Mouse (Mus musculus): ENCODE results near the gene Rictor. TPM values are rescaled to one million over a fixed set of nuclear protein-coding genes. Genes with fewer than 3 reads are reported as not detected.

The Rictor gene
- polyA plus RNA-seq, 1 experiment from 2014 or later, result 47.4 TPM

DNA sequence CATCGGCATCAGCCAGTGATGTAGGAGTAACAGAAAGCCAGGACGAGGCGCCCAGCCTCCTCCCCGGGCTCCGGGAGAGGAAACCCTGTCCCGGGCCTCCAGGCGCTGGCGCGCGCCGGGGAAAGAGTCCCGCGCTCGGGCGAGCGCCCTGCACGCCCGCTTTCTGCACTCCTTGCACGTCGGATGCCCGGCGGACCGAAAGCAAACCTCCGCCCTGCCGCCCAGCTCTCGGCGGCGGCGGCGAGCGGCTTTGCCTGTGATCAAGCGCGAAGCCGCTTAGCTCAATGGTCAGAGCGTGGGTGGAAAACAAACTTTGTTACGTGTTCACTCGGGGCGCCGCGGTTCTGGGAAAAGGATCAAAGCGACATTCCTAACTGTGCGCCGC, 636 bp upstream of the Rictor start:
- DNase-seq (ENCODE audit: low spot score) (peak; percentile 83), ATAC-seq (ENCODE audit: insufficient number of reproducible peaks, low FRiP score, low TSS enrichment, low read depth) (peak; percentile 67)
- peak overlapping the region; percentile 91 for H3K4me3 ChIP-seq (ENCODE audit: low read depth, low read length)
- no peaks in the 10 kb centered on the region for H3K9me3 ChIP-seq (ENCODE audit: control insufficient read depth, low read length)
- peaks cover 5% of the 10 kb centered on the region; the same call in 1 of the 2 replicates for H3K4me1 ChIP-seq (ENCODE audit: control insufficient read depth, insufficient read depth, low read length)
- H3K9ac ChIP-seq (ENCODE audit: low read length), result peak overlapping the region; percentile 91
- H3K27me3 ChIP-seq (ENCODE audit: control insufficient read depth, insufficient read depth, low read length), result no peaks in the 10 kb centered on the region
- 0% methylated on average over 41 of the region's 43 CpGs for WGBS
- H3K27ac ChIP-seq (replicated peaks; ENCODE audit: low read depth, low read length), result peak overlapping the region; percentile 84
- H3K4me2 ChIP-seq (ENCODE audit: low read depth, severe bottlenecking), result peak overlapping the region; percentile 75
- H3K36me3 ChIP-seq (ENCODE audit: control insufficient read depth, insufficient read depth, low read length), result no peaks in the 10 kb centered on the region

DNA sequence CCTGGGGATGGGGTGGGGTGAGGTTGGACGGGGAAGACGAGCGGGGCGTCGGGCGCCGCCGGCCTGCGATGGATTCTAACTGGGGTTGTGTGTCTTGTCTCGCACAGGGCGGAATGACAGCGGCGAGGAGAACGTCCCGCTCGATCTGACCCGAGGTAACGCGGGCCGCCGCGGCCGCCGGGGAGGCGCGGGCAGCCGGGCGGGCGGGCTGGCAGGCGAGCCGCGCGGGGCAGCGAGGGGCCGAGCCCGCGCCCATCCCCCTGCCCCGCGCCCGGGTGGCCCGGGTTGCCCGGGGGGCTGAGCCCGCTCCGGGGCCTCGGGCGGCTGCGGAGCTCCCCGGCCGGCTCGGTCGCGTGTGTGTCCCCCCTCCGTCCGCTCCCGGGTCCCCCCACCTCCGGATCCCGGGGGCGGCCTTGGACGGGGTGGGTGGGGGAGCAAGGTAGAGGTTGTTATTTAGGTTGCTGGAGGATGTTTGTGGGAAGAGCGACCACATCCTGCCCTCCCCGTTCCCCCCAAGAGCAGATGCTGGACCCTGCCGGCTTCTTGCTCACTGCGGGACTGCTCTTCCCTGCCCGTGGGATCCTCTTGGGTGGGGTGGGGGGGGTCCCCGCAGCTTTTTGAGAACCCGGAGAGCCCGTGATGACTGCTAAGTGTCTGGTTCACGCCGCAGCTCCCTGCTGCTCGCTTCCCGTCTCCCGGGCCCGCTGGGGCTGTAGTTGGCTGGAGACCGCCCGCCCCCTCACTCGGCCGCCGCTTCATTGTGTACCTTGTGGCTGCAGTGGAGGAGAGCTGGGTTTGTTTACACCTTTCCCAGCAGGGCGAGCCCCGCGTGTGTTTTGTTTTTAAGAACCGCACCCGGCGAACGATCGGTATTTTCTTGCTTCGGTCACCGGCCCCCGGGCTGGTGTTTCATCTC, 605 bp downstream of the Rictor start:
- WGBS, result under 1% methylated on average over 66 of the region's 89 CpGs
- no peaks in the 10 kb centered on the region for H3K36me3 ChIP-seq (ENCODE audit: control insufficient read depth, insufficient read depth, low read length)
- peak overlapping the region; percentile 91 for H3K4me3 ChIP-seq (ENCODE audit: low read depth, low read length)
- ATAC-seq (ENCODE audit: insufficient number of reproducible peaks, low FRiP score, low TSS enrichment, low read depth) (peak; percentile 58; the same call in 1 of the 2 replicates), DNase-seq (ENCODE audit: low spot score) (peak; percentile 71)
- no peaks in the 10 kb centered on the region for H3K9me3 ChIP-seq (ENCODE audit: control insufficient read depth, low read length)
- H3K27ac ChIP-seq (replicated peaks; ENCODE audit: low read depth, low read length), result peak overlapping the region; percentile 84
- peak overlapping the region; percentile 91 for H3K9ac ChIP-seq (ENCODE audit: low read length)
- H3K27me3 ChIP-seq (ENCODE audit: control insufficient read depth, insufficient read depth, low read length), result no peaks in the 10 kb centered on the region
- H3K4me1 ChIP-seq (ENCODE audit: control insufficient read depth, insufficient read depth, low read length), result peaks cover 10% of the 10 kb centered on the region; the same call in 1 of the 2 replicates
- peak overlapping the region; percentile 69 for H3K4me2 ChIP-seq (ENCODE audit: low read depth, severe bottlenecking)

DNA sequence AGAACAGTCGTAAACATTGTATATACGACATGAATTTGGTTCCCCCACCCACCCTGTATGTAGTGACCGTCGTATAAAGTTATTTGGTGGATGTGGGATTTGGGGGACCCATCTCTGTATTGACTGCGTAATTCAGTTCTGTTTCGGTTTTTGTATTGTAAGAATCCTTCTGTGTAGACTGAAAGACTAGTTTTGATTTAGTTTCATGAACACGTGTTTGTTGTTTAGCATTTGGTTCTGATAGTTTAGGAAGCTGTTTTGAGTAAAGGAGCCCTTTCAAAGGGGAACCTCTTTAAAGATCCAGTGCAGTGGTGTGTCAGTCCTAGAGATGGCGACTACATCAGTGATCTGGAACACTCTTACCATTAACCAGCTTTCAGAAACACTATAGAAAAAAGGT, 1.4 kb downstream of the Rictor start:
- no peaks in the 10 kb centered on the region for H3K36me3 ChIP-seq (ENCODE audit: control insufficient read depth, insufficient read depth, low read length)
- ATAC-seq (ENCODE audit: insufficient number of reproducible peaks, low FRiP score, low TSS enrichment, low read depth), result no peak
- H3K9me3 ChIP-seq (ENCODE audit: control insufficient read depth, low read length), result no peaks in the 10 kb centered on the region
- no peak for DNase-seq (ENCODE audit: low spot score)
- H3K9ac ChIP-seq (ENCODE audit: low read length), result peak overlapping the region; percentile 91
- no peaks in the 10 kb centered on the region for H3K27me3 ChIP-seq (ENCODE audit: control insufficient read depth, insufficient read depth, low read length)
- peak overlapping the region; percentile 91 for H3K4me3 ChIP-seq (ENCODE audit: low read depth, low read length)
- H3K27ac ChIP-seq (replicated peaks; ENCODE audit: low read depth, low read length), result no peak overlapping the region
- H3K4me1 ChIP-seq (ENCODE audit: control insufficient read depth, insufficient read depth, low read length), result peaks cover 10% of the 10 kb centered on the region; the same call in 1 of the 2 replicates
- H3K4me2 ChIP-seq (ENCODE audit: low read depth, severe bottlenecking), result peak overlapping the region; percentile 69
- WGBS, result 17% methylated on average over 8 of the region's 8 CpGs

DNA sequence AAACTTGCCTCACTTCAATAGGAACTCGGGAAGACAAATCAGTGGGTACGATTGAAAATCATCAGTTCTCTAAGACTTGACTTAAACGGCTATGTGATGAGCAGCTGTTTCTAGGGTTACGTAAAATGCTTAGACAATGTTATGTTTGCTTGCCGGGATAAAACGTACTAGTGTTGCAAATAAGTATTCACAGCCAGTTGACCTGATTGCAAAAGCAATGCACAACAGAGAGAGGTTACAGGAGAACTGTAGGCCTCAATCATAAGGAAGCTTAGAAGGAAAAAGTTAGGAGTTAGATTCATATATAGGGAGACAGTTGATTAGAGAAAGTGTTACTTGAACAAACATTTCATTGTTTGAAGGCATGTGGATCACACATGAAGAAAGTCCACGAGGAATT, 2.2 kb downstream of the Rictor start:
- H3K4me1 ChIP-seq (ENCODE audit: control insufficient read depth, insufficient read depth, low read length), result peaks cover 10% of the 10 kb centered on the region; the same call in 1 of the 2 replicates
- 85% methylated on average over 7 of the region's 7 CpGs for WGBS
- no peaks in the 10 kb centered on the region for H3K27me3 ChIP-seq (ENCODE audit: control insufficient read depth, insufficient read depth, low read length)
- no peak overlapping the region for H3K4me3 ChIP-seq (ENCODE audit: low read depth, low read length)
- ATAC-seq (ENCODE audit: insufficient number of reproducible peaks, low FRiP score, low TSS enrichment, low read depth) (no peak), DNase-seq (ENCODE audit: low spot score) (no peak)
- no peak overlapping the region for H3K9ac ChIP-seq (ENCODE audit: low read length)
- no peak overlapping the region for H3K4me2 ChIP-seq (ENCODE audit: low read depth, severe bottlenecking)
- H3K36me3 ChIP-seq (ENCODE audit: control insufficient read depth, insufficient read depth, low read length), result no peaks in the 10 kb centered on the region
- no peak overlapping the region for H3K27ac ChIP-seq (replicated peaks; ENCODE audit: low read depth, low read length)
- no peaks in the 10 kb centered on the region for H3K9me3 ChIP-seq (ENCODE audit: control insufficient read depth, low read length)

DNA sequence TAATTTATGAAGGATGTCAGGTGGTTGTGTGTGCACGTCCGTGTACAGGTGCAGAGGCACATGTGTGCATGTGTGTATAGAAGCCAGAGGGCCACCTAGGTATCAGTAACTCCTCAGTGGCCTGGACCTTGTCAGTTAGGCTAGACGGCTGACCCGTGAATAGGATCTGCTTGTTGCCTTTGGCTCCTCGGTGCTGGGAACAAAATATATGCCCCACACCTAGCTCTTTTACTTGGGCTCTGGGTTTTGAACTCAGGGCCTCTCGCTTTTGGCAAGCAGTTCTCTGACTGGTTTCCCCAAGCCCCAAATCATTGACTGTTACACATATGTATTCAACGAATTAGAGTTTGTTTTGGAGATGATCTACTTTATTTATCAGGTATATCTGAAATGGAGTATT, 3.0 kb downstream of the Rictor start:
- H3K4me1 ChIP-seq (ENCODE audit: control insufficient read depth, insufficient read depth, low read length), result peaks cover 10% of the 10 kb centered on the region; the same call in 1 of the 2 replicates
- H3K4me2 ChIP-seq (ENCODE audit: low read depth, severe bottlenecking), result no peak overlapping the region
- DNase-seq (ENCODE audit: low spot score) (no peak), ATAC-seq (ENCODE audit: insufficient number of reproducible peaks, low FRiP score, low TSS enrichment, low read depth) (no peak)
- no peak overlapping the region for H3K27ac ChIP-seq (replicated peaks; ENCODE audit: low read depth, low read length)
- no peaks in the 10 kb centered on the region for H3K36me3 ChIP-seq (ENCODE audit: control insufficient read depth, insufficient read depth, low read length)
- 74% methylated on average over 7 of the region's 7 CpGs for WGBS
- H3K27me3 ChIP-seq (ENCODE audit: control insufficient read depth, insufficient read depth, low read length), result no peaks in the 10 kb centered on the region
- no peak overlapping the region for H3K9ac ChIP-seq (ENCODE audit: low read length)
- no peaks in the 10 kb centered on the region for H3K9me3 ChIP-seq (ENCODE audit: control insufficient read depth, low read length)
- H3K4me3 ChIP-seq (ENCODE audit: low read depth, low read length), result no peak overlapping the region

DNA sequence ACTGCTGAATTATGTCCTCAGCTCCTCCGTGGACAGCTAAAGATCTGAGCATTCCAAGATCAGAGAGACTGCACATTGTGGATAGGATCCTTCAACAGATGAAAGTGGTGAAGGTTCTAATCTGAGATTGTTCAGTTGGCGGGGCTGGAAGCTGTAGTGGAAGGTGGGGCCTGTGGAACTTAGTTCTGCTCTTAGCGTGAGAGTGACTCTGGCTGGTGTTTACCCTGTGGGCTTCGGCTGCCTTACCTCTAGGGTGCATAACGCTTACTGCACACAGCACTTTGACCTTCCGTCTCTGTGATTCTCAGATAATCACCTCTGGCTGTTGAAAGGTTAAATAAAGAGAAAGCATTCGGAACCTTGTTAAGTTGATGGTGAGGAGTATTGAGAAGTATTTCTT, 6.6 kb downstream of the Rictor start:
- Histone ChIP-seq H3K36me3 (ENCODE audit: control insufficient read depth, insufficient read depth, low read length) (peaks cover 2% of the 10 kb centered on the region; the same call in 1 of the 2 replicates), H3K27me3 (ENCODE audit: control insufficient read depth, insufficient read depth, low read length) (no peaks in the 10 kb centered on the region), H3K4me1 (ENCODE audit: control insufficient read depth, insufficient read depth, low read length) (peaks cover 10% of the 10 kb centered on the region; the same call in 1 of the 2 replicates), H3K4me2 (ENCODE audit: low read depth, severe bottlenecking) (no peak overlapping the region), H3K4me3 (ENCODE audit: low read depth, low read length) (no peak overlapping the region), H3K9me3 (ENCODE audit: control insufficient read depth, low read length) (no peaks in the 10 kb centered on the region), H3K9ac (ENCODE audit: low read length) (no peak overlapping the region), H3K27ac (replicated peaks; ENCODE audit: low read depth, low read length) (no peak overlapping the region)
- 50% methylated on average over 7 of the region's 7 CpGs for WGBS
- DNase-seq (ENCODE audit: low spot score) (no peak), ATAC-seq (ENCODE audit: insufficient number of reproducible peaks, low FRiP score, low TSS enrichment, low read depth) (no peak)

DNA sequence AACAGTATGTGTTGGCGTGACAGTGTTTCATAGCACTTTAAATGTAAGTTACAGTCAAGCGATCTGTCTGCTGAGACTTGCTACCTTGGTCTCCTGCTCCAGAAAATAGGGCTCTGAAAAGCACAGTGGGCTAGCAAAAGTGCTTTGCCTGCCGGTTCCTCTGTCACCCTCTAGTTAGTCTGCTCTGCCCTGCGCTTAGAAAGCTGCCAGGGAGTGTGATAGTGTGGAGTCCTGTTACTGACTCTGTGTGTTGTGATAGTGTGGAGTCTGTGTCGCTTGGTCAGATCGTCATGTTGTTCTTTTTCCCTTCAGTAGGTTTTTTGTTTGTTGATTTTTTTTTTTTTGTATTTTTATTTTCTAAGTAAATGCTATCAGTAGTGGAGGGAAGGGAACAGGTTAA, 7.1 kb downstream of the Rictor start:
- ATAC-seq (ENCODE audit: insufficient number of reproducible peaks, low FRiP score, low TSS enrichment, low read depth) (no peak), DNase-seq (ENCODE audit: low spot score) (no peak)
- peaks cover 7% of the 10 kb centered on the region; the same call in 1 of the 2 replicates for H3K4me1 ChIP-seq (ENCODE audit: control insufficient read depth, insufficient read depth, low read length)
- no peak overlapping the region for H3K27ac ChIP-seq (replicated peaks; ENCODE audit: low read depth, low read length)
- H3K9ac ChIP-seq (ENCODE audit: low read length), result no peak overlapping the region
- H3K27me3 ChIP-seq (ENCODE audit: control insufficient read depth, insufficient read depth, low read length), result no peaks in the 10 kb centered on the region
- H3K4me2 ChIP-seq (ENCODE audit: low read depth, severe bottlenecking), result no peak overlapping the region
- 79% methylated on average over 6 of the region's 6 CpGs for WGBS
- peaks cover 2% of the 10 kb centered on the region; the same call in 1 of the 2 replicates for H3K36me3 ChIP-seq (ENCODE audit: control insufficient read depth, insufficient read depth, low read length)
- no peak overlapping the region for H3K4me3 ChIP-seq (ENCODE audit: low read depth, low read length)
- H3K9me3 ChIP-seq (ENCODE audit: control insufficient read depth, low read length), result no peaks in the 10 kb centered on the region

DNA sequence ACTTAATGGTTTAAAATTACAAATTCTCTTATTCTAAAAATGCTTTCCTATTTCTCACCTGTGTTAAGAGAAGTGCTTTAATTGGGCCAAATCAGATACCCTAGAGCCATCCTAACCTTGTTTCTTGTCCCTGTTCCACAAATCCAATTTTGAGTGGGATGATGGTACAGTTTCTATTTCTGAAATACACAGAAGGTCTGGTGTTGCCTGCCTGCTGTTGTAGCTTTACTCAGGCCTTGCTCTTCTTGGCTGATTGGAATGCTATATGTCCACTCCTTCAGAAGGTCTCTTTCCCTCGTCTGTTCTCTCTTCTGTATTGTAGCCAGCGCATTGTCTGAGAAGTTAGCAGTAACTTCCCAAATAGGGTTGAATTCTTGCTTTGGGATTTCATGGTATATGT, 13.2 kb downstream of the Rictor start:
- 88% methylated on average over 2 of the region's 2 CpGs for WGBS
- no peak for ATAC-seq (ENCODE audit: insufficient number of reproducible peaks, low FRiP score, low TSS enrichment, low read depth)

More for the DNA sequence above, 13.2 kb downstream of the Rictor start:
- Histone ChIP-seq H3K4me2 (ENCODE audit: low read depth, severe bottlenecking) (no peak overlapping the region), H3K9ac (ENCODE audit: low read length) (no peak overlapping the region), H3K27me3 (ENCODE audit: control insufficient read depth, insufficient read depth, low read length) (no peaks in the 10 kb centered on the region), H3K4me3 (ENCODE audit: low read depth, low read length) (no peak overlapping the region), H3K4me1 (ENCODE audit: control insufficient read depth, insufficient read depth, low read length) (no peaks in the 10 kb centered on the region), H3K9me3 (ENCODE audit: control insufficient read depth, low read length) (no peaks in the 10 kb centered on the region), H3K36me3 (ENCODE audit: control insufficient read depth, insufficient read depth, low read length) (peaks cover 2% of the 10 kb centered on the region; the same call in 1 of the 2 replicates), H3K27ac (replicated peaks; ENCODE audit: low read depth, low read length) (no peak overlapping the region)
- no peak for DNase-seq (ENCODE audit: low spot score)
